Mouse (Mus musculus) heart, embryonic 12.5 days (tissue): Measurements from ENCODE around the gene Hspa8. TPM values are rescaled to one million over a fixed set of nuclear protein-coding genes. Genes with fewer than 3 reads are reported as not detected.

ENCODE experiments used
- ATAC-seq: fragments of 200-750 bp; cut with Nextera tagmentation; 2 replicates; pipeline ENCODE4 v1.8.0; 2017; ENCODE audit warnings: moderate TSS enrichment, moderate library complexity; ENCODE audit not compliant: insufficient number of reproducible peaks, low FRiP score
- H3K27ac ChIP-seq: fragments of 300-500 bp; sonication (generic); 2 replicates; pipeline ENCODE4 v1.5.1; 2016; ENCODE audit warnings: mild to moderate bottlenecking, moderate library complexity; ENCODE audit not compliant: poor library complexity, severe bottlenecking
- H3K27me3 ChIP-seq: fragments of 300-500 bp; sonication (generic); replicated peaks from 2 replicates; pipeline ENCODE4 v1.6.1; 2016; ENCODE audit warnings: mild to moderate bottlenecking, moderate library complexity
- H3K36me3 ChIP-seq: fragments of 300-500 bp; sonication (generic); 2 replicates; pipeline ENCODE4 v1.6.1; 2016; ENCODE audit warnings: mild to moderate bottlenecking, moderate library complexity
- H3K4me1 ChIP-seq: fragments of 300-500 bp; sonication (generic); replicated peaks from 2 replicates; pipeline ENCODE4 v1.6.1; 2016; ENCODE audit warnings: mild to moderate bottlenecking
- H3K4me2 ChIP-seq: fragments of 300-500 bp; sonication (generic); 2 replicates; pipeline ENCODE4 v1.6.1; 2016; ENCODE audit warnings: mild to moderate bottlenecking, moderate library complexity
- H3K4me3 ChIP-seq: fragments of 300-500 bp; sonication (generic); 2 replicates; pipeline ENCODE4 v1.5.1; 2016; ENCODE audit warnings: mild to moderate bottlenecking
- H3K9ac ChIP-seq: fragments of 300-500 bp; sonication (generic); 2 replicates; pipeline ENCODE4 v1.6.1; 2016; ENCODE audit warnings: mild to moderate bottlenecking, moderate library complexity
- H3K9me3 ChIP-seq: fragments of 300-500 bp; sonication (generic); replicated peaks from 2 replicates; pipeline ENCODE4 v1.6.1; 2016; ENCODE audit warnings: mild to moderate bottlenecking, moderate library complexity
- WGBS: fragments of 180-500 bp; shearing (Covaris S2); methylation state at CpG from one replicate; pipeline ENCODE4 v1.1.7; 2016; 5-methylcytosine and 5-hydroxymethylcytosine counted together
- polyA plus RNA-seq: library from polyadenylated mRNA; unstranded; fragments of >200 nt; fragmentation: Nextera tagmentation; extraction: Ambion mirVana; gene quantifications from 2 replicates; pipeline ENCODE4 v1.2.1, GENCODE M21; 2016

The Hspa8 gene
- polyA plus RNA-seq, 1 experiment from 2014 or later: 2,206 TPM

- no peak for ATAC-seq
- Histone ChIP-seq H3K9ac (no peak overlapping the region), H3K4me2 (no peak overlapping the region), H3K27ac (no peak overlapping the region), H3K9me3 (no peaks in the 10 kb centered on the region), H3K4me1 (peaks cover 5% of the 10 kb centered on the region; the same call in 1 of the 2 replicates), H3K4me3 (no peak overlapping the region), H3K27me3 (no peaks in the 10 kb centered on the region), H3K36me3 (0 out of 2 replicates have a peak, but pooled peaks cover 3% of the 10 kb centered on the region)
- WGBS: 83% methylated on average over 5 of the region's 5 CpGs
These were observed 16.7 kb downstream of the Hspa8 start for GRCm38 (mm10) chr9:40817325-40818028.

- H3K36me3 ChIP-seq: no peaks in the 10 kb centered on the region
- H3K27me3 ChIP-seq: no peaks in the 10 kb centered on the region
- ATAC-seq: no peak
- peaks cover 5% of the 10 kb centered on the region; the same call in 1 of the 2 replicates for H3K4me1 ChIP-seq
- no peak overlapping the region for H3K4me3 ChIP-seq
- WGBS: 35% methylated on average over 6 of the region's 6 CpGs
- H3K9ac ChIP-seq: no peak overlapping the region
- no peak overlapping the region for H3K27ac ChIP-seq
- no peaks in the 10 kb centered on the region for H3K9me3 ChIP-seq
- no peak overlapping the region for H3K4me2 ChIP-seq
These were observed 24.8 kb downstream of the Hspa8 start for GRCm38 (mm10) chr9:40825601-40826000.

GRCm38 (mm10) chr9:40827366-40827765 lies 26.6 kb downstream of the Hspa8 start:
- Histone ChIP-seq H3K9ac (no peak overlapping the region), H3K4me2 (no peak overlapping the region), H3K27me3 (no peaks in the 10 kb centered on the region), H3K9me3 (no peaks in the 10 kb centered on the region), H3K4me3 (no peak overlapping the region), H3K27ac (no peak overlapping the region), H3K4me1 (no peaks in the 10 kb centered on the region), H3K36me3 (no peaks in the 10 kb centered on the region)
- 77% methylated on average over 4 of the region's 4 CpGs for WGBS
- ATAC-seq: no peak

GRCm38 (mm10) chr9:40834569-40834968 lies 33.8 kb downstream of the Hspa8 start:
- Histone ChIP-seq H3K4me3 (no peak overlapping the region), H3K27me3 (0 out of 2 replicates have a peak, but pooled peaks cover 4% of the 10 kb centered on the region), H3K36me3 (no peaks in the 10 kb centered on the region), H3K4me1 (peaks cover 3% of the 10 kb centered on the region; the same call in 1 of the 2 replicates), H3K9ac (no peak overlapping the region), H3K9me3 (no peaks in the 10 kb centered on the region), H3K4me2 (no peak overlapping the region), H3K27ac (no peak overlapping the region)
- 3% methylated on average over 12 of the region's 12 CpGs for WGBS
- ATAC-seq: no peak

- H3K9me3 ChIP-seq: no peaks in the 10 kb centered on the region
- no peak overlapping the region for H3K27ac ChIP-seq
- ATAC-seq: no peak
- 0 out of 2 replicates have a peak, but pooled peaks cover 4% of the 10 kb centered on the region for H3K27me3 ChIP-seq
- no peaks in the 10 kb centered on the region for H3K36me3 ChIP-seq
- no peak overlapping the region for H3K4me2 ChIP-seq
- no peak overlapping the region for H3K4me3 ChIP-seq
- peaks cover 4% of the 10 kb centered on the region; the same call in 1 of the 2 replicates for H3K4me1 ChIP-seq
- 81% methylated on average over 3 of the region's 3 CpGs for WGBS
- H3K9ac ChIP-seq: no peak overlapping the region
These were observed 35.9 kb downstream of the Hspa8 start for GRCm38 (mm10) chr9:40836681-40837080.

GRCm38 (mm10) chr9:40839662-40840061 lies 38.9 kb downstream of the Hspa8 start:
- 0 out of 2 replicates have a peak, but pooled peaks have one; percentile 53 for ATAC-seq
- Histone ChIP-seq H3K27ac (no peak overlapping the region), H3K4me3 (no peak overlapping the region), H3K27me3 (no peaks in the 10 kb centered on the region), H3K36me3 (no peaks in the 10 kb centered on the region), H3K9ac (no peak overlapping the region), H3K4me1 (peaks cover 4% of the 10 kb centered on the region; the same call in 1 of the 2 replicates), H3K9me3 (no peaks in the 10 kb centered on the region), H3K4me2 (no peak overlapping the region)
- 32% methylated on average over 3 of the region's 3 CpGs for WGBS

GRCm38 (mm10) chr9:40851515-40851914 lies 50.7 kb downstream of the Hspa8 start:
- 48% methylated on average over 2 of the region's 2 CpGs for WGBS

GRCm38 (mm10) chr9:40858461-40859160 lies 57.8 kb downstream of the Hspa8 start:
- Histone ChIP-seq H3K27me3 (peaks cover 26% of the 10 kb centered on the region), H3K9me3 (no peaks in the 10 kb centered on the region), H3K36me3 (no peaks in the 10 kb centered on the region), H3K9ac (no peak overlapping the region), H3K4me1 (no peaks in the 10 kb centered on the region), H3K4me3 (peak overlapping the region; percentile 33), H3K27ac (no peak overlapping the region), H3K4me2 (peak overlapping the region; percentile 62)
- 14% methylated on average over 21 of the region's 21 CpGs for WGBS
- no peak for ATAC-seq

More at GRCm38 (mm10) chr9:40851515-40851914, 50.7 kb downstream of the Hspa8 start:
- Histone ChIP-seq H3K27me3 (peaks cover 21% of the 10 kb centered on the region; the same call in 1 of the 2 replicates), H3K4me3 (no peak overlapping the region), H3K27ac (no peak overlapping the region), H3K4me1 (no peaks in the 10 kb centered on the region), H3K9ac (no peak overlapping the region), H3K36me3 (no peaks in the 10 kb centered on the region), H3K9me3 (no peaks in the 10 kb centered on the region), H3K4me2 (no peak overlapping the region)
- ATAC-seq: no peak

GRCm38 (mm10) chr9:40859196-40859595 lies 58.4 kb downstream of the Hspa8 start:
- Histone ChIP-seq H3K36me3 (no peaks in the 10 kb centered on the region), H3K9ac (no peak overlapping the region), H3K4me3 (peak overlapping the region; percentile 33; the same call in 1 of the 2 replicates), H3K4me2 (peak overlapping the region; percentile 62), H3K27ac (no peak overlapping the region), H3K9me3 (no peaks in the 10 kb centered on the region), H3K4me1 (no peaks in the 10 kb centered on the region), H3K27me3 (peaks cover 22% of the 10 kb centered on the region)
- 6% methylated on average over 9 of the region's 9 CpGs for WGBS
- no peak for ATAC-seq
